Mouse (Mus musculus): ENCODE results near the gene Dnajb14. TPM values are rescaled to one million over a fixed set of nuclear protein-coding genes. Genes with fewer than 3 reads are reported as not detected.

The Dnajb14 gene
- polyA plus RNA-seq, 1 experiment = 1.9 TPM

GRCm38 (mm10) chr3:137861436-137861835, 6.0 kb upstream of the Dnajb14 start:
- H3K27ac ChIP-seq (ENCODE audit: insufficient read depth, low read length) = no peak overlapping the region
- 97% methylated on average over 4 of the region's 4 CpGs for WGBS
- TF ChIP-seq CTCF (IDR thresholded peaks at IDR 0.05; ENCODE audit: extremely low read depth, insufficient read depth, insufficient read length, insufficient replicate concordance) (no peak), POLR2A (IDR thresholded peaks at IDR 0.05; ENCODE audit: low read depth, low read length) (no peak)

DNA sequence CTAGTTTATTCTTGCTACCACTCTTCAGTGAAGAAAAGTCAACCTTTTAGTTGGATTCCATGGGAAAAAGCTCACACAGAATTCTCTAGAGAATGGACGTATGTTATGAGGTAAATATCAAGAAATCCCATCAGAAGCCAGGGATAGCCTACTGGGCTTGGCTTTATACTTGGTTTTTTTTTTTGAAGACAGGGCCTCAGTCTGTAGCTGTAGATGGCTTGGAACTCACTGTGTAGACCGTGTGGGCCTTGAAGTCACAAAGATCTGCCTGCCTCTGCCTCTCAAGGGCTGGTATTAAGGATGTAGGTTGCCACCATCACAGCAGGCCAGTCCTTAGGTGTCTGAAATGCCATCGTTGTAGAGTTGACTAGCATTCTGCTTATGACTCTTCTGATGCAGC, 4.9 kb upstream of the Dnajb14 start:
- no peak for DNase-seq (ENCODE audit: low read depth in 1 of 2, low spot score in 2 of 2)
- H3K27ac ChIP-seq (ENCODE audit: insufficient read depth, low read length) = no peak overlapping the region
- 93% methylated on average over 3 of the region's 3 CpGs for WGBS

More at GRCm38 (mm10) chr3:137861436-137861835, 6.0 kb upstream of the Dnajb14 start:
- no peak for DNase-seq (ENCODE audit: low read depth in 1 of 2, low spot score in 2 of 2)
- H3K4me1 ChIP-seq (ENCODE audit: control insufficient read depth, insufficient read depth, insufficient read length) = peaks cover 2% of the 10 kb centered on the region; the same call in 1 of the 2 replicates
- no peaks in the 10 kb centered on the region for H3K27me3 ChIP-seq (ENCODE audit: control insufficient read depth, insufficient read depth, low read length)
- H3K4me3 ChIP-seq (ENCODE audit: extremely low read depth, insufficient read depth, insufficient read length) = no peak overlapping the region
- H3K36me3 ChIP-seq (ENCODE audit: control insufficient read depth, insufficient read depth, low read length) = no peaks in the 10 kb centered on the region

GRCm38 (mm10) chr3:137863330-137864123, 3.9 kb upstream of the Dnajb14 start:
- Histone ChIP-seq H3K36me3 (ENCODE audit: control insufficient read depth, insufficient read depth, low read length) (0 out of 2 replicates have a peak, but pooled peaks cover 2% of the 10 kb centered on the region), H3K4me1 (ENCODE audit: control insufficient read depth, insufficient read depth, insufficient read length) (peaks cover 6% of the 10 kb centered on the region), H3K27me3 (ENCODE audit: control insufficient read depth, insufficient read depth, low read length) (no peaks in the 10 kb centered on the region), H3K27ac (ENCODE audit: insufficient read depth, low read length) (peak overlapping the region; percentile 95), H3K4me3 (ENCODE audit: extremely low read depth, insufficient read depth, insufficient read length) (peak overlapping the region; percentile 66)
- no peak for TF ChIP-seq CTCF (IDR thresholded peaks at IDR 0.05; ENCODE audit: extremely low read depth, insufficient read depth, insufficient read length, insufficient replicate concordance)
- DNase-seq (ENCODE audit: low read depth in 1 of 2, low spot score in 2 of 2) = peak in 1 of 2 experiments; percentile 67
- WGBS = 35% methylated on average over 22 of the region's 22 CpGs

More for the DNA sequence above, 4.9 kb upstream of the Dnajb14 start:
- Histone ChIP-seq H3K36me3 (ENCODE audit: control insufficient read depth, insufficient read depth, low read length) (0 out of 2 replicates have a peak, but pooled peaks cover 2% of the 10 kb centered on the region), H3K27me3 (ENCODE audit: control insufficient read depth, insufficient read depth, low read length) (no peaks in the 10 kb centered on the region), H3K4me3 (ENCODE audit: extremely low read depth, insufficient read depth, insufficient read length) (no peak overlapping the region), H3K4me1 (ENCODE audit: control insufficient read depth, insufficient read depth, insufficient read length) (peaks cover 6% of the 10 kb centered on the region)
- TF ChIP-seq CTCF (IDR thresholded peaks at IDR 0.05; ENCODE audit: extremely low read depth, insufficient read depth, insufficient read length, insufficient replicate concordance) (no peak), POLR2A (IDR thresholded peaks at IDR 0.05; ENCODE audit: low read depth, low read length) (no peak)

DNA sequence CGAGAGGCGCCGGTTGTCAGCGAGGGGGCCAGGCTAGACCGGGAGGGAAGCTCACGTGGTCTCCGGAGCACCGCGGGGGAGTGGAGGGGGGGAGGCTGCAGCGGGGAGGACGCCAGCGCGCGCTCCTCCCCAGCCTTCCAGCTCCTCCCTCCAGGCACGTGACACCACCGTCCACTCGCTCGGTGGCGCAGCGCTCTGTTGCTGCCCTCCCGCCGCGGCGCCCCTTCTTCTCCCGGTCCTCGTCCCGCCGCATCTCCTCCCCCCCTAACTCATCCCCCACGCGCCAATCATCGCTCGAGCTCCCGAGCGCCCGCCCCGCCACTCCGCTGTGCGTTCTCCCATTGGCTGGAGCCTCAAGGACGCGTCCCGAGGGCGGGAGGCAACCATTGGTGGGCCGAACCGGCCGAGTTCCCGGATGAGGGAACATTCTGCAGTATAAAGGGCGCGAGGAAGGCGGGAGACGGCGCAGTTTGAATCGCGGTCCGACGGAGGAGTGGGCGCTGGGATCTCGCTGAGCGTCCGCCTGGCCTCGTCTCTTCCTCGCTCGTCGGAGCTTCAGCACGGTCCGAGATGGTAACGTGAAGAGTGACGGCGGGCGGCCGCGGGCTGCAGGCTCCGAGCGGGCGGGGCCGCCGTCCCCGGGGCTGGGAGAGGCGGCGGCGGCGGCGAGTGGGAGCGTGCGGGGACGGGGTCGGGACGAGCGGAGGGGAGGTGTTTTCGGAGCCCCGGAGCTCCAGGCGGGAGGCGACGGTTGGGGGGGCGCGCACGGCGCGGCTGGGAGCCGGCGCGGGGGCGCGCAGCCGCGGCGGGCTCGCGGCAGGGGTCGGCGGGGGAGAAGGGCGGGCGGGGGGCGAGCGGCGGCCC, 3.1 kb upstream of the Dnajb14 start, which contains the start of gene H2afz:
H2afz (plus strand) TSS at position 364 of the 864 bp plus-strand sequence.
- 1% methylated on average over 83 of the region's 115 CpGs for WGBS
- H3K36me3 ChIP-seq (ENCODE audit: control insufficient read depth, insufficient read depth, low read length) = 0 out of 2 replicates have a peak, but pooled peaks cover 2% of the 10 kb centered on the region
- H3K27me3 ChIP-seq (ENCODE audit: control insufficient read depth, insufficient read depth, low read length) = no peaks in the 10 kb centered on the region
- TF ChIP-seq POLR2A (IDR thresholded peaks at IDR 0.05; ENCODE audit: low read depth, low read length) (peak; percentile 59), CTCF (IDR thresholded peaks at IDR 0.05; ENCODE audit: extremely low read depth, insufficient read depth, insufficient read length, insufficient replicate concordance) (no peak)
- DNase-seq (ENCODE audit: low read depth in 1 of 2, low spot score in 2 of 2) = peak; percentile 91 to 98
- peaks cover 6% of the 10 kb centered on the region for H3K4me1 ChIP-seq (ENCODE audit: control insufficient read depth, insufficient read depth, insufficient read length)
- peak within 1 kb of the TSS; percentile 77 for H3K4me3 ChIP-seq (ENCODE audit: extremely low read depth, insufficient read depth, insufficient read length)
- peak within 1 kb of the TSS; percentile 95 for H3K27ac ChIP-seq (ENCODE audit: insufficient read depth, low read length)

DNA sequence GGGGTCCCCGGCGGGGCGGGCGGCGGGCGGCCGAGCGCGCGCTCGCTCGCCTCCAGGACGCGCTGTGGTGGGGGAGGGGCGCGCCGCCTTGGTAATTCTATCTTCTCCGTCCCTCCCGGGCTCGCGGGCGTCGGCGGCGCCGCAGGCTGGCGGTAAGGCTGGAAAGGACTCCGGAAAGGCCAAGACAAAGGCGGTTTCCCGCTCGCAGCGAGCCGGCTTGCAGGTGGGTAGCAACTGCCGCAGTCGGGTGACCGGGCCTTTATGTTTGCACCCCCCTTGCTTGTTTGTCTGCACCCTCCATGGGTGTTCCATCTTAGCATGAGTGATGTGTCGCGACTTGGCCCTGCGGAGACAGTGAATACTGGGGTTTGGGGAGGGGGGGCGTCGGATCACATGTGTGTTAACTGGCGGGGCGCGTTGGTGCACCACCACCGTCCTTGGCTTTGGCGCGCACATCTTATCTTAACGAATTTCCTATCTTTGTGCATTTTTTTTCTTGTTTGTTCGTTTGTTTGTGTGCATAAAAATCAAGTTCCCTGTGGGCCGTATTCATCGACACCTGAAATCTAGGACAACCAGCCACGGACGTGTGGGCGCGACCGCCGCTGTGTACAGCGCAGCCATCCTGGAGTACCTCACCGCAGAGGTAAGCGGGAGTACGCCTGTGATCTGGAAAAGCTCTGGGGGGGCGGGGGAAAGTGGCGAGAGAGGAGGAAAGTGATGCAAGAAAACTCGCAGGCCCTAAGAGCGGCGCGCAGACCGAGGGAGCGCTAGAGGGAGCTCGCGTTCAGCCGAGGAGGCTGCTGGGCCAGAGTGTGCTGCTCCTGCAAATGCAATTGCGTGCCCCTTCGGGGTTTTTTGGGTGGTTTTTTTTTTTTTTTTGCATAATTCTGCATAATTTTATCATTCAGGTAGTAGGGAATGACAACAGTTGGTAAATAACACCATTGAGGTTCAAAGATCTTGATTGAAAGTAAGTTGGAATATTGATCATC, 2.2 kb upstream of the Dnajb14 start:
- Histone ChIP-seq H3K27me3 (ENCODE audit: control insufficient read depth, insufficient read depth, low read length) (no peaks in the 10 kb centered on the region), H3K4me1 (ENCODE audit: control insufficient read depth, insufficient read depth, insufficient read length) (peaks cover 6% of the 10 kb centered on the region), H3K36me3 (ENCODE audit: control insufficient read depth, insufficient read depth, low read length) (0 out of 2 replicates have a peak, but pooled peaks cover 2% of the 10 kb centered on the region), H3K4me3 (ENCODE audit: extremely low read depth, insufficient read depth, insufficient read length) (peak overlapping the region; percentile 77), H3K27ac (ENCODE audit: insufficient read depth, low read length) (peak overlapping the region; percentile 84)
- TF ChIP-seq POLR2A (IDR thresholded peaks at IDR 0.05; ENCODE audit: low read depth, low read length) = no peak
- peak; percentile 95 for TF ChIP-seq CTCF (IDR thresholded peaks at IDR 0.05; ENCODE audit: extremely low read depth, insufficient read depth, insufficient read length, insufficient replicate concordance)
- peak; percentile 85 to 86 for DNase-seq (ENCODE audit: low read depth in 1 of 2, low spot score in 2 of 2)
- WGBS = under 1% methylated on average over 67 of the region's 74 CpGs

DNA sequence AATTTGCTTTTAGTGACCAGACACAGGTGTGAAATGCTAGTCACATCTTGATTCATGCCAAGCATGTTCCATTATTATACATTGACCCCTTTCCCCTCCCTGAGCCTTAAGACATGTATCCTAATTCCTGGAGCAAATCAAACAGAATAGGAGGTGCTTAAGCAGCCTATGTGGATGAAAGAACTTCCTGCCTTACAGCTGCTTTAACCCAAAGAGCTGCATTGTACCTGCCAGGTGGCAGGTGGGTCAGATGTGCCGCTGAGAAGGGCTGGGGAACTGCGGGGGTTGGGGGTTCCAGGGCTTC, 390 bp upstream of the Dnajb14 start:
- no peak for DNase-seq (ENCODE audit: low read depth in 1 of 2, low spot score in 2 of 2)
- WGBS = 22% methylated on average over 2 of the region's 2 CpGs

More for the DNA sequence above, 390 bp upstream of the Dnajb14 start:
- peak overlapping the region; percentile 81 for H3K27ac ChIP-seq (ENCODE audit: insufficient read depth, low read length)
- peak overlapping the region; percentile 74; the same call in 1 of the 2 replicates for H3K4me3 ChIP-seq (ENCODE audit: extremely low read depth, insufficient read depth, insufficient read length)
- H3K4me1 ChIP-seq (ENCODE audit: control insufficient read depth, insufficient read depth, insufficient read length) = peaks cover 5% of the 10 kb centered on the region; the same call in 1 of the 2 replicates
- H3K36me3 ChIP-seq (ENCODE audit: control insufficient read depth, insufficient read depth, low read length) = 0 out of 2 replicates have a peak, but pooled peaks cover 2% of the 10 kb centered on the region
- no peak for TF ChIP-seq POLR2A (IDR thresholded peaks at IDR 0.05; ENCODE audit: low read depth, low read length)
- TF ChIP-seq CTCF (IDR thresholded peaks at IDR 0.05; ENCODE audit: extremely low read depth, insufficient read depth, insufficient read length, insufficient replicate concordance) = no peak
- H3K27me3 ChIP-seq (ENCODE audit: control insufficient read depth, insufficient read depth, low read length) = no peaks in the 10 kb centered on the region
